Mouse (Mus musculus): Measurements from ENCODE around the gene Kcnj3. TPM values are rescaled to one million over a fixed set of nuclear protein-coding genes. Genes with fewer than 3 reads are reported as not detected.
"Not testable (repeated sequence)": the region's sequence is repeated elsewhere in the genome, so short reads cannot be mapped to it uniquely, and the experiment has no call there.

Kcnj3 gene
- polyA plus RNA-seq, 1 experiment = 3.1 TPM

- H3K4me1 ChIP-seq (ENCODE audit: control insufficient read depth, insufficient read depth, low read length) = no peaks in the 10 kb centered on the region
- TF ChIP-seq POLR2A (IDR thresholded peaks at IDR 0.05; ENCODE audit: borderline replicate concordance, extremely low read depth, low read depth, low read length) (no peak), CTCF (IDR thresholded peaks at IDR 0.05; ENCODE audit: insufficient read depth, low read length) (no peak)
- 80% methylated on average over 2 of the region's 2 CpGs for WGBS
Observed at GRCm38 (mm10) chr2:55442006-55442405, 6.2 kb downstream of the Kcnj3 start.

DNA sequence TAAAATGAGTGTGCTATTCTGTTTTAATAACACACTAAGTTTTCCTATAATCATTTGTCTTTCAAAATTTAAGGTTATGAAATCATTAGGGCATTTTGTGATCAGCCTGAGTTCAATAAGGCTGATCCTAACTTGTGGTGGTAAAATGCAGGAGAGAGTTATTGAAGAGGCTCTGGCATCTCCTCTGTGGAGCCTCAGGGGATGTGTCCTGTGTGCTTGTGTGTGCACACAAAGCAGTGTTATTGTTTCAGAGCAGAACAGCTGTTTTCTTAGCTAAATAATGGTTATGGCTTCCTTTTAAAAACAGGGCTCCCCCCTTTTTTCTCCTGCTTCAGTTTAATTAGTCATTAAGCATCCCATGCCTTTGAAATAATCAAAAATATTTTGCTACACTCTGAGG, 11.5 kb downstream of the Kcnj3 start:
- H3K4me1 ChIP-seq (ENCODE audit: control insufficient read depth, insufficient read depth, low read length) = no peaks in the 10 kb centered on the region
- TF ChIP-seq POLR2A (IDR thresholded peaks at IDR 0.05; ENCODE audit: borderline replicate concordance, extremely low read depth, low read depth, low read length) (no peak), CTCF (IDR thresholded peaks at IDR 0.05; ENCODE audit: insufficient read depth, low read length) (no peak)
- no peak for DNase-seq

More at GRCm38 (mm10) chr2:55442006-55442405, 6.2 kb downstream of the Kcnj3 start:
- H3K4me3 ChIP-seq (replicated peaks; ENCODE audit: extremely low read depth, low read depth, low read length) = no peak overlapping the region
- DNase-seq = no peak

GRCm38 (mm10) chr2:55450774-55451173, 15.0 kb downstream of the Kcnj3 start:
- TF ChIP-seq CTCF (IDR thresholded peaks at IDR 0.05; ENCODE audit: insufficient read depth, low read length) = no peak
- no peak for TF ChIP-seq POLR2A (IDR thresholded peaks at IDR 0.05; ENCODE audit: borderline replicate concordance, extremely low read depth, low read depth, low read length)
- Histone ChIP-seq H3K4me1 (ENCODE audit: control insufficient read depth, insufficient read depth, low read length) (no peaks in the 10 kb centered on the region), H3K4me3 (replicated peaks; ENCODE audit: extremely low read depth, low read depth, low read length) (no peak overlapping the region)
- no peak for DNase-seq
- 52% methylated on average over 1 of the region's 1 CpGs for WGBS

More for the DNA sequence above, 11.5 kb downstream of the Kcnj3 start:
- H3K4me3 ChIP-seq (replicated peaks; ENCODE audit: extremely low read depth, low read depth, low read length) = no peak overlapping the region

DNA sequence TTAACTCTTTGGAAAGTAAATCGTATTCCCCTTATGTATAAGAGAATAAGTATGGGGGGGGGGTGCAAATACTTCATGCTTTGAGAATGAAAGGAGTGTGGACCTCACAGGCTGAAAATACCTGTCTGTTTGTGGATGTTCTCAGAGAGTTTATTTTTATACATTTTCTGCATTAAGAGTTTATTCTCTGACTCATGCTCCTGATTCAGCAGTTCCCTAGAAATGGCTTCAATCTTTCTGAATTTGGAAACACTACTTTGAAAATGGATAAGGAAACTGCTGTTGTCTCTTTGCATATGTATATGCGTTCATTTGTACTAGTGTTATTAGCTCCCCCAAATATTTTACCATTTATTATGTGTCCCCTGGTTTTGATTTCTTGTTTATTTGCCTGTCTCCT, 23.4 kb downstream of the Kcnj3 start:
- Histone ChIP-seq H3K4me1 (ENCODE audit: control insufficient read depth, insufficient read depth, low read length) (no peaks in the 10 kb centered on the region), H3K4me3 (replicated peaks; ENCODE audit: extremely low read depth, low read depth, low read length) (no peak overlapping the region)
- 80% methylated on average over 2 of the region's 2 CpGs for WGBS
- TF ChIP-seq CTCF (IDR thresholded peaks at IDR 0.05; ENCODE audit: insufficient read depth, low read length) = no peak
- no peak for TF ChIP-seq POLR2A (IDR thresholded peaks at IDR 0.05; ENCODE audit: borderline replicate concordance, extremely low read depth, low read depth, low read length)
- no peak for DNase-seq

- DNase-seq = no peak
- no peak overlapping the region for H3K4me3 ChIP-seq (replicated peaks; ENCODE audit: extremely low read depth, low read depth, low read length)
- 55% methylated on average over 2 of the region's 2 CpGs for WGBS
- no peak for TF ChIP-seq CTCF (IDR thresholded peaks at IDR 0.05; ENCODE audit: insufficient read depth, low read length)
- TF ChIP-seq POLR2A (IDR thresholded peaks at IDR 0.05; ENCODE audit: borderline replicate concordance, extremely low read depth, low read depth, low read length) = no peak
- H3K4me1 ChIP-seq (ENCODE audit: control insufficient read depth, insufficient read depth, low read length) = no peaks in the 10 kb centered on the region
Observed at GRCm38 (mm10) chr2:55469141-55469540, 33.4 kb downstream of the Kcnj3 start.

- WGBS = 74% methylated on average over 2 of the region's 2 CpGs
- DNase-seq = no peak
- TF ChIP-seq CTCF (IDR thresholded peaks at IDR 0.05; ENCODE audit: insufficient read depth, low read length) (no peak), POLR2A (IDR thresholded peaks at IDR 0.05; ENCODE audit: borderline replicate concordance, extremely low read depth, low read depth, low read length) (no peak)
- H3K4me3 ChIP-seq (replicated peaks; ENCODE audit: extremely low read depth, low read depth, low read length) = no peak overlapping the region
- no peaks in the 10 kb centered on the region for H3K4me1 ChIP-seq (ENCODE audit: control insufficient read depth, insufficient read depth, low read length)
Observed at GRCm38 (mm10) chr2:55470006-55470405, 34.2 kb downstream of the Kcnj3 start.

- 60% methylated on average over 4 of the region's 4 CpGs for WGBS
- no peak overlapping the region for H3K4me3 ChIP-seq (replicated peaks; ENCODE audit: extremely low read depth, low read depth, low read length)
- no peaks in the 10 kb centered on the region for H3K4me1 ChIP-seq (ENCODE audit: control insufficient read depth, insufficient read depth, low read length)
- no peak for TF ChIP-seq CTCF (IDR thresholded peaks at IDR 0.05; ENCODE audit: insufficient read depth, low read length)
- no peak for TF ChIP-seq POLR2A (IDR thresholded peaks at IDR 0.05; ENCODE audit: borderline replicate concordance, extremely low read depth, low read depth, low read length)
- no peak for DNase-seq
Observed at GRCm38 (mm10) chr2:55479511-55479910, 43.7 kb downstream of the Kcnj3 start.

GRCm38 (mm10) chr2:55479933-55480601, 44.3 kb downstream of the Kcnj3 start:
- DNase-seq = no peak
- H3K4me1 ChIP-seq (ENCODE audit: control insufficient read depth, insufficient read depth, low read length) = no peaks in the 10 kb centered on the region
- 63% methylated on average over 4 of the region's 4 CpGs for WGBS

DNA sequence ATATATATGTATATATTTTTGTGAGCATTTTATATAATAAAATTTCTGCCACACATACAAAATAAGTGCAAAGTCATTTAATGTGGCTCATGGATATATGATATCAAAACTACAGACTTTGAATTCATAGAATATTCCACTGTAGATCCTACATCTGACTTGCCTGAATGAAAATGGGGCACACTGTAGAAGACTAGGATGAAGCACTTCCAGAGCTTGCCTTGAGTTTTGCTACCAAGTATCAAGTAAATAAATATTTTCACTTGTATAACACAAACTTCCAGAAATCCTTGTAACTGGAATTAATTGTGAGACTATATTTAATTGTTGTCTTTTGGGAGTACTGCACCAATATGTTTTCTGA, 44.8 kb downstream of the Kcnj3 start:
- Histone ChIP-seq H3K4me3 (replicated peaks; ENCODE audit: extremely low read depth, low read depth, low read length) (no peak overlapping the region), H3K4me1 (ENCODE audit: control insufficient read depth, insufficient read depth, low read length) (no peaks in the 10 kb centered on the region)
- TF ChIP-seq CTCF (IDR thresholded peaks at IDR 0.05; ENCODE audit: insufficient read depth, low read length) (no peak), POLR2A (IDR thresholded peaks at IDR 0.05; ENCODE audit: borderline replicate concordance, extremely low read depth, low read depth, low read length) (no peak)
- DNase-seq = no peak

More at GRCm38 (mm10) chr2:55479933-55480601, 44.3 kb downstream of the Kcnj3 start:
- H3K4me3 ChIP-seq (replicated peaks; ENCODE audit: extremely low read depth, low read depth, low read length) = no peak overlapping the region
- TF ChIP-seq CTCF (IDR thresholded peaks at IDR 0.05; ENCODE audit: insufficient read depth, low read length) (no peak), POLR2A (IDR thresholded peaks at IDR 0.05; ENCODE audit: borderline replicate concordance, extremely low read depth, low read depth, low read length) (no peak)

DNA sequence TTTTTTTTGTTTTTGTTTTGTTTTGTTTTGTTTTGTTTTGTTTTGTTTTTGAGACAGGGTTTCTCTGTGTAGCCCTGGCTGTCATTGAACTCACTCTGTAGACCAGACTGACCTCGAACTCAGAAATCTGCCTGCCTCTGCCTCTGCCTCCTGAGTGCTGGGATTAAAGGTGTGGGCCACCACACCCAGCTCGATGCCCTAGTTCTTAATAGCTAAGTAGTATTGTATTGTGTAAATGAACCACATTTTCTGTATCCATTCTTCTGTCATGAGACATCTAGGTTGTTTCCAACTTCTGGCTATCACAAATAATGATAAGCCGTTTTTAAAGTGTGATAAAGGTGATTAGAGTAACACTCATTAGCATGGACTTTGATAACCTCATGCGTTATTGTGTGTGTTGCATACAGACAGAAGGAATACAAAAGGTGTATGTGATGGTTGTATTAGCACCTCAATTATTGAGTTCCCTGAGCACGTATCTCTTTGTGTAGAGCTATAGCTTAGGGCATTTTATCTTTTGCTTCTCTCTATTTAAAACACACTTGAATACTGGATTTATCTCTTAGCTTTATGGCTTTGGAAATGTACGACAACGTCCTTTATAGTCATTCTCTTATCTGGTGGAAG, 49.8 kb downstream of the Kcnj3 start:
- not testable (repeated sequence) for DNase-seq
- 78% methylated on average over 7 of the region's 7 CpGs for WGBS

More for the DNA sequence above, 49.8 kb downstream of the Kcnj3 start:
- H3K4me3 ChIP-seq (replicated peaks; ENCODE audit: extremely low read depth, low read depth, low read length); H3K4me1 ChIP-seq (ENCODE audit: control insufficient read depth, insufficient read depth, low read length): not testable (repeated sequence)
